Mouse (Mus musculus) hindbrain, embryonic 15.5 days (tissue): ENCODE data around the gene Aoc1. TPM values are rescaled to one million over a fixed set of nuclear protein-coding genes. Genes with fewer than 3 reads are reported as not detected.

Experiments used
- ATAC-seq: fragments of 200-750 bp; cut with Nextera tagmentation; 2 replicates; pipeline ENCODE4 v1.8.0; 2017; ENCODE audit warnings: low read depth, moderate number of reproducible peaks, moderate TSS enrichment; ENCODE audit not compliant: low FRiP score
- H3K27ac ChIP-seq: fragments of 300-500 bp; sonication (generic); replicated peaks from 2 replicates; pipeline ENCODE4 v1.5.1; 2015; ENCODE audit warnings: mild to moderate bottlenecking, inconsistent platforms
- H3K27me3 ChIP-seq: fragments of 300-500 bp; sonication (generic); 2 replicates; pipeline ENCODE4 v1.6.1; 2015; ENCODE audit warnings: control low read depth, inconsistent platforms
- H3K36me3 ChIP-seq: fragments of 300-500 bp; sonication (generic); 2 replicates; pipeline ENCODE4 v1.6.1; 2015; ENCODE audit warnings: control low read depth, inconsistent platforms
- H3K4me1 ChIP-seq: fragments of 300-500 bp; sonication (generic); replicated peaks from 2 replicates; pipeline ENCODE4 v1.6.1; 2015; ENCODE audit warnings: control low read depth, inconsistent platforms
- H3K4me2 ChIP-seq: fragments of 300-500 bp; sonication (generic); 2 replicates; pipeline ENCODE4 v1.6.1; 2015; ENCODE audit warnings: moderate library complexity, mild to moderate bottlenecking, inconsistent platforms
- H3K4me3 ChIP-seq: fragments of 300-500 bp; sonication (generic); 2 replicates; pipeline ENCODE4 v1.5.1; 2015; ENCODE audit warnings: mild to moderate bottlenecking, inconsistent platforms
- H3K9ac ChIP-seq: fragments of 300-500 bp; sonication (generic); 2 replicates; pipeline ENCODE4 v1.6.1; 2015; ENCODE audit warnings: inconsistent platforms
- H3K9me3 ChIP-seq: fragments of 300-500 bp; sonication (generic); 2 replicates; pipeline ENCODE4 v1.6.1; 2016; ENCODE audit warnings: control low read depth, inconsistent platforms
- WGBS: fragments of 180-500 bp; shearing (Covaris S2); methylation state at CpG from one replicate; pipeline ENCODE4 v1.1.7; 2015; 5-methylcytosine and 5-hydroxymethylcytosine counted together
- polyA plus RNA-seq: library from polyadenylated mRNA; unstranded; fragments of >200 nt; fragmentation: Nextera tagmentation; extraction: Ambion mirVana; gene quantifications from 2 replicates; pipeline ENCODE4 v1.2.1, GENCODE M21; 2015

Gene Aoc1
- polyA plus RNA-seq, 1 experiment from 2014 or later = not detected

- WGBS = 23% methylated on average over 7 of the region's 7 CpGs
- H3K9ac ChIP-seq = peak within 1 kb of the TSS; percentile 17
- peak within 1 kb of the TSS; percentile 35 for H3K4me3 ChIP-seq
- H3K36me3 ChIP-seq = no peaks in the 10 kb centered on the region
- ATAC-seq = peak; percentile 43
- peak within 1 kb of the TSS; percentile 75 for H3K27ac ChIP-seq
- H3K9me3 ChIP-seq = no peaks in the 10 kb centered on the region
- H3K4me1 ChIP-seq = peaks cover 38% of the 10 kb centered on the region
- H3K4me2 ChIP-seq = peak within 1 kb of the TSS; percentile 53
- H3K27me3 ChIP-seq = no peaks in the 10 kb centered on the region
Measured at GRCm38 (mm10) chr6:48840371-48840969, 32.2 kb upstream of the Aoc1 start, which contains the start of gene Tmem176a. Tmem176a (plus strand) TSS chr6:48840919.

GRCm38 (mm10) chr6:48840973-48841625, 31.6 kb upstream of the Aoc1 start, which contains the start of gene Tmem176b:
Tmem176b (minus strand) TSS chr6:48841496.
- no peaks in the 10 kb centered on the region for H3K36me3 ChIP-seq
- WGBS = 18% methylated on average over 6 of the region's 6 CpGs
- H3K4me3 ChIP-seq = peak within 1 kb of the TSS; percentile 35
- no peaks in the 10 kb centered on the region for H3K27me3 ChIP-seq
- peak; percentile 91 for ATAC-seq
- peak within 1 kb of the TSS; percentile 75 for H3K27ac ChIP-seq
- peaks cover 38% of the 10 kb centered on the region for H3K4me1 ChIP-seq
- peak within 1 kb of the TSS; percentile 53 for H3K4me2 ChIP-seq
- no peaks in the 10 kb centered on the region for H3K9me3 ChIP-seq
- H3K9ac ChIP-seq = peak within 1 kb of the TSS; percentile 17

GRCm38 (mm10) chr6:48842111-48842842, 30.4 kb upstream of the Aoc1 start:
- Histone ChIP-seq H3K27me3 (no peaks in the 10 kb centered on the region), H3K4me3 (no peak overlapping the region), H3K9ac (no peak overlapping the region), H3K27ac (no peak overlapping the region), H3K36me3 (no peaks in the 10 kb centered on the region), H3K4me1 (peaks cover 38% of the 10 kb centered on the region), H3K4me2 (peak overlapping the region; percentile 53), H3K9me3 (no peaks in the 10 kb centered on the region)
- ATAC-seq = no peak
- 68% methylated on average over 11 of the region's 11 CpGs for WGBS

- Histone ChIP-seq H3K27me3 (no peaks in the 10 kb centered on the region), H3K4me3 (no peak overlapping the region), H3K36me3 (no peaks in the 10 kb centered on the region), H3K27ac (no peak overlapping the region), H3K9me3 (no peaks in the 10 kb centered on the region), H3K4me1 (peaks cover 23% of the 10 kb centered on the region), H3K9ac (no peak overlapping the region), H3K4me2 (no peak overlapping the region)
- WGBS = 78% methylated on average over 4 of the region's 4 CpGs
- ATAC-seq = no peak
Measured at GRCm38 (mm10) chr6:48845086-48845485, 27.6 kb upstream of the Aoc1 start.

- Histone ChIP-seq H3K4me3 (peak overlapping the region; percentile 32), H3K9me3 (no peaks in the 10 kb centered on the region), H3K36me3 (no peaks in the 10 kb centered on the region), H3K27ac (peak overlapping the region; percentile 72), H3K4me2 (peak overlapping the region; percentile 75), H3K4me1 (peaks cover 7% of the 10 kb centered on the region), H3K9ac (peak overlapping the region; percentile 13; the same call in 1 of the 2 replicates), H3K27me3 (0 out of 2 replicates have a peak, but pooled peaks cover 3% of the 10 kb centered on the region)
- 1% methylated on average over 28 of the region's 29 CpGs for WGBS
- ATAC-seq = peak; percentile 48; the same call in 1 of the 2 replicates
Measured at GRCm38 (mm10) chr6:48851820-48852491, 20.7 kb upstream of the Aoc1 start.

GRCm38 (mm10) chr6:48854155-48854554, 18.5 kb upstream of the Aoc1 start:
- H3K9ac ChIP-seq = no peak overlapping the region
- H3K4me3 ChIP-seq = no peak overlapping the region
- no peaks in the 10 kb centered on the region for H3K36me3 ChIP-seq
- no peak overlapping the region for H3K4me2 ChIP-seq
- 0 out of 2 replicates have a peak, but pooled peaks cover 3% of the 10 kb centered on the region for H3K27me3 ChIP-seq
- peaks cover 7% of the 10 kb centered on the region for H3K4me1 ChIP-seq
- WGBS = 94% methylated on average over 2 of the region's 2 CpGs
- no peak for ATAC-seq
- no peak overlapping the region for H3K27ac ChIP-seq
- no peaks in the 10 kb centered on the region for H3K9me3 ChIP-seq

- no peak for ATAC-seq
- 58% methylated on average over 8 of the region's 8 CpGs for WGBS
- Histone ChIP-seq H3K36me3 (no peaks in the 10 kb centered on the region), H3K4me3 (no peak overlapping the region), H3K4me2 (no peak overlapping the region), H3K9ac (no peak overlapping the region), H3K4me1 (0 out of 2 replicates have a peak, but pooled peaks cover under 1% of the 10 kb centered on the region), H3K27me3 (0 out of 2 replicates have a peak, but pooled peaks cover 1% of the 10 kb centered on the region), H3K27ac (no peak overlapping the region), H3K9me3 (no peaks in the 10 kb centered on the region)
Measured at GRCm38 (mm10) chr6:48857613-48858302, 14.9 kb upstream of the Aoc1 start.

- no peak overlapping the region for H3K27ac ChIP-seq
- H3K4me1 ChIP-seq = no peaks in the 10 kb centered on the region
- H3K9ac ChIP-seq = no peak overlapping the region
- H3K36me3 ChIP-seq = no peaks in the 10 kb centered on the region
- H3K4me2 ChIP-seq = peak overlapping the region; percentile 43
- WGBS = 15% methylated on average over 23 of the region's 23 CpGs
- ATAC-seq = no peak
- H3K4me3 ChIP-seq = peak overlapping the region; percentile 19
- H3K9me3 ChIP-seq = no peaks in the 10 kb centered on the region
- H3K27me3 ChIP-seq = no peaks in the 10 kb centered on the region
Measured at GRCm38 (mm10) chr6:48860130-48860815, 12.4 kb upstream of the Aoc1 start.

- WGBS = 88% methylated on average over 1 of the region's 1 CpGs
- Histone ChIP-seq H3K9ac (no peak overlapping the region), H3K4me3 (no peak overlapping the region), H3K27ac (no peak overlapping the region), H3K36me3 (no peaks in the 10 kb centered on the region), H3K9me3 (no peaks in the 10 kb centered on the region), H3K27me3 (no peaks in the 10 kb centered on the region), H3K4me2 (no peak overlapping the region), H3K4me1 (no peaks in the 10 kb centered on the region)
- ATAC-seq = no peak
Measured at GRCm38 (mm10) chr6:48860851-48861250, 11.8 kb upstream of the Aoc1 start.

- no peak overlapping the region for H3K4me3 ChIP-seq
- H3K27me3 ChIP-seq = no peaks in the 10 kb centered on the region
- ATAC-seq = no peak
- no peaks in the 10 kb centered on the region for H3K9me3 ChIP-seq
- 62% methylated on average over 12 of the region's 12 CpGs for WGBS
- no peak overlapping the region for H3K9ac ChIP-seq
- H3K27ac ChIP-seq = no peak overlapping the region
- H3K4me1 ChIP-seq = no peaks in the 10 kb centered on the region; the same call in 1 of the 2 replicates
- no peak overlapping the region for H3K4me2 ChIP-seq
- H3K36me3 ChIP-seq = no peaks in the 10 kb centered on the region
Measured at GRCm38 (mm10) chr6:48861616-48862280, 10.9 kb upstream of the Aoc1 start.
